In the genomic region with DNA sequence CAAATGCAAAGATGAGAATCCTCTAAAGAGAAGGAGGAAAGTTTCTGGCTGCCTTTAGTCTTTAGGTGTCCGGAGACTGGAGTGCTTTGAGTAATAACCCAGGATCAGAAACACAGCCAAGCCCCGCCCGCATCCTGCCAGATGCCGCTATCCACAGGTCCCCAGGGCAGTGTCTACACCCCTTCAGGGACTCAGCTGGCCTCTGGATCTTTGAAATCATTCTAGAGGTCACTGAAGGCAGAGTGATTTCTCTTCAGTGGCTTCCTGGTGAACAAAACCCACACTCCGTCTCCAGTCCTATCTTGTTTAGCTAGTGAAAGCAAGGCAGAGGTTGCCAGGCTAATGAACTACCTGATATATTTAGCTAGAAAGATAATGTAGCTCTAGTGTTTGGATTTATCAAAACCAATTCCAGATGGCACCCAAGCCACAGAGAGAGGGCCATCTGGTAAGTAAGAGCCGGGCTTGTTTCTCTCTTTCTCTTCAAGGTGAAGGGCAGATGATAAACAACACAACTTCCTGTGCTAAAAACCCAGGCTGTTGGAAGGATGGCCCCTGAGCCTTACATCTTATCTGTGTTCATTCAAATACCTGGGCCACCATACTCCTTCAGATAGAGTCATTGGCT, we compare ENCODE assay signal across 8 mouse cellular contexts. TPM values are rescaled to one million over a fixed set of nuclear protein-coding genes. Genes with fewer than 3 reads are reported as not detected.
A peak's percentile ranks its signal among the peaks of the same experiment; 100 is the strongest.
DNase-seq lines count a peak whose midpoint lies in the region; ATAC-seq and TF ChIP-seq lines count a peak whose summit lies in the region.

No protein-coding gene starts in this region.

- H3K4me1 ChIP-seq in heart, embryonic 14.5 days (ENCODE audit: control insufficient read depth in 2 of 2, insufficient read depth in 2 of 2, low read length in 2 of 2), result peaks cover 33 to 34% of the 10 kb centered on the region in 2 experiments

- no peak for TF ChIP-seq POLR2A in myocyte (IDR thresholded peaks at IDR 0.05; ENCODE audit: insufficient read length, low read depth)

- no peaks in the 10 kb centered on the region for H3K27me3 ChIP-seq in heart, embryonic 14.5 days (ENCODE audit: control insufficient read depth, insufficient read depth, low read length)
- no peaks in the 10 kb centered on the region for H3K27me3 ChIP-seq in myocyte (ENCODE audit: control insufficient read depth, insufficient read depth, insufficient read length)

- 10% methylated on average over 6 of the region's 6 CpGs for WGBS in heart, embryonic 14.5 days

- no peak overlapping the region for H3ac ChIP-seq in myocyte (ENCODE audit: control insufficient read depth, insufficient read length)

- H3K9ac ChIP-seq in heart, embryonic 14.5 days (ENCODE audit: low read length), result peak overlapping the region; percentile 54; the same call in 1 of the 2 replicates

- H3K79me2 ChIP-seq in myocyte (ENCODE audit: control insufficient read depth, insufficient read depth), result no peaks in the 10 kb centered on the region

- H3K36me3 ChIP-seq in heart, embryonic 14.5 days (ENCODE audit: control insufficient read depth, insufficient read depth, low read length), result no peaks in the 10 kb centered on the region
- H3K36me3 ChIP-seq in myocyte (ENCODE audit: control insufficient read depth, insufficient read depth), result no peaks in the 10 kb centered on the region

- no peak overlapping the region for H3K4me3 ChIP-seq in heart, embryonic 14.5 days (ENCODE audit: control insufficient read depth in 1 of 2, insufficient read depth in 1 of 2, low read depth in 1 of 2, low read length in 2 of 2)
- no peak overlapping the region for H3K4me3 ChIP-seq in myocyte

- 0 out of 2 replicates have a peak, but pooled peaks have one; percentile 22 for ATAC-seq in common myeloid progenitor, adult 5-6 weeks (replicated peaks; ENCODE audit: low read depth, poor library complexity, severe bottlenecking)
- ATAC-seq in heart, embryonic 14.5 days (ENCODE audit: insufficient number of reproducible peaks, insufficient read depth, low FRiP score, low read depth), result peak; percentile 73; the same call in 1 of the 2 replicates
- no peak for ATAC-seq in frontal cortex, adult (ENCODE audit: low TSS enrichment)

- peak; percentile 88 for DNase-seq in adrenal gland, postnatal 14 days
- DNase-seq in kidney, postnatal 4 days, result peak; percentile 67 to 75
- DNase-seq in thymus, postnatal 14 days, result no peak
- DNase-seq in urinary bladder, postnatal 25 days (ENCODE audit: low spot score), result no peak

- H3K9me3 ChIP-seq in heart, embryonic 14.5 days (ENCODE audit: control insufficient read depth, low read length), result peaks cover 2% of the 10 kb centered on the region; the same call in 1 of the 2 replicates

- peak overlapping the region; percentile 35 for H3K4me2 ChIP-seq in heart, embryonic 14.5 days (ENCODE audit: low read length)
- H3K4me2 ChIP-seq in myocyte (ENCODE audit: low read depth), result peak overlapping the region; percentile 51

- peak overlapping the region; percentile 80 to 85 for H3K27ac ChIP-seq in heart, embryonic 14.5 days (replicated peaks in 1 of 2; ENCODE audit: control insufficient read depth in 1 of 2, insufficient read depth in 1 of 2, low read depth in 2 of 2, low read length in 2 of 2)

TF ChIP-seq in myocyte, 11 proteins besides CTCF, POLR2A, EP300 and RAD21:
- no peak for TF ChIP-seq USF1 (IDR thresholded peaks at IDR 0.05; ENCODE audit: low read depth)
- peak in 1 of 3 experiments; percentile 7 for TF ChIP-seq MYOD1 (IDR thresholded peaks at IDR 0.05; ENCODE audit: control insufficient read depth in 1 of 3, insufficient read length in 2 of 3, low read depth in 2 of 3)
- no peak for TF ChIP-seq MAX (IDR thresholded peaks at IDR 0.05; ENCODE audit: low read depth)

RNA-seq across cellular contexts. Expression of gene Map4k4, which starts 32.6 kb away (rescaled TPM):
- total RNA-seq in adrenal gland, postnatal 14 days (2021), result 140 and 141 TPM in 2 replicates
- total RNA-seq in common myeloid progenitor, adult 5-6 weeks (2017), result 118 and 130 TPM in 2 replicates
- 28.9 and 34.5 TPM in 2 replicates for polyA plus RNA-seq in heart, embryonic 14.5 days (2014; fragmentation: Nextera tagmentation; extraction: Ambion mirVana)
- polyA plus RNA-seq in myocyte (2012; fragmentation: generic; extraction: Trizol), result 147 TPM

Comparison
In these comparisons a context has a peak if more than half of its experiments do, and no peak if none do; other contexts are left out.
1. DNase-seq: peak in adrenal gland, postnatal 14 days (single experiment) and kidney, postnatal 4 days (2 of 2); none in thymus, postnatal 14 days (single experiment) and urinary bladder, postnatal 25 days (single experiment).